Mouse (Mus musculus) heart, adult 2 months (tissue): ENCODE data around the gene Car11.

ENCODE experiments used
- CTCF ChIP-seq: fragments of 200-600 bp; IDR thresholded peaks from 2 replicates; pipeline ENCODE4 v1.8.1; 2022; ENCODE audit warnings: antibody characterized with exemption, mild to moderate bottlenecking, moderate library complexity
- EP300 ChIP-seq: fragments of 200-500 bp; IDR thresholded peaks from 2 replicates; pipeline ENCODE4 v1.6.1; 2011; ENCODE audit warnings: low read depth, low read length, control low read depth; ENCODE audit not compliant: insufficient read depth
- POLR2A ChIP-seq: fragments of 200-500 bp; IDR thresholded peaks from 2 replicates; pipeline ENCODE4 v1.6.1; 2011; ENCODE audit warnings: mild to moderate bottlenecking, low read depth, low read length, control low read depth; ENCODE audit not compliant: insufficient read depth

DNA sequence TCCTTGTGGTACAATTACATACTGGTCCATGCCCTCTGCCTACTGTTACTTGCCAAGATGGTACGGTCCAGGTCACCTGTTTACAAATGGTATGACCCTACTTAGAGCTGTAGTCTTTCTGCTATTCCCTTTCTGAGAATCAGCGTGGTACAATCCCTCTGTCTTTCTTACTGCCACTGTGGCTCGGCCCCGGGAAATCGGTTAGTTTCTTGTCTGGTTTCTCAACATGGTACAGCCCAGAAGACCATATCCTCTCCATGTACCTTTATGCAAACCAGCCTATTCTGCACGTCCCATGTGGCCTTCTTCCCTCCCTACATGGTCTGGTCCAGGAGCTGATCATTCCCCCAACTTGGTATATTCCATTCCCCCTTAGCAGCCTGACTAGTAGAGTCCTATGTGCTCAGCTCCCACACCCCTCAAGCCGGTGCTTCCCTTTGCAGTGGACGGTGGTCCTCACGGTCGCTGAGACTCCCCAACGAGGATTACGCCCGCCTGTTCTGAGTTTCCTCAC lies 4.5 kb downstream of the Car11 start:
- no peak for TF ChIP-seq CTCF
- peak; percentile 99 for TF ChIP-seq POLR2A
- peak; percentile 87 for TF ChIP-seq EP300
